In the genomic region with DNA sequence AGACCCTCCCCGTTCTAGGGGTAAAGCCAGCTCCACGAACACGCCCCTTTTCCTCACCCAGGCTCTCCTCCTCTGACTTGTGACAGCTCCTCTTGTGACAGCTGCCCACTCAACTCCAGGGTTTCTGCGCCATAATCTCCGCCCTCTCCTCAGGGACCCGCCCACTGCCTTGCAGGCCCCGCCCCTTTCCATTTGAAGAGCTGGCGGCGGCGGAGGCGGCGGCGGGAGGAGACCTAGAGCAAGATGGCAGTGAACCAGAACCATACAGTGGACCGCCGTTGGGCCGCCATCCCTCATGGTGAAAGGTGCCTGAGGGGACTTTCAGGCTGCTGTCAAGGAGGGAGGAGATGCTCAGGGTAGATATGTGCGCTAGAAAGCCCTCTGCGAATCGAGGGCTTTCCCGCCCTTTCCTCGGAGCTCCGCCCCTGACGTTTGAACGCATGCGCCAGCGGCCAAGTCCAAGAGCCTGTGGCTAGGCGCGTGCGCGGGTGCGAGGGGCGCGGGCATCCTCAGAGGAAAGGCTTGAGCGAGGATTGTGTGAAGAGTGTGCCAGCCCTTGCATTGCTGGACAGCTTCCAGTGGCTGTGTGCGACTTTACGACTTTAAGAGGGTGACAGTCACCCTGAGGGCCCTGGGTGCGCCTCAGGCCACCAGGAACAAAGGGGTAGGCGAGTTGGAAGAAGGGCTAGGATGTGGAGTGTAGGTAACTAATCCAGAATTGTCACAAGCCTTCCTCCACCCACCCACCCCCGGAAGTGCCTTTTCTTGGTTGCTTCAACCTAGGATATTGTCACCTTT, we compare ENCODE assay signal across 12 mouse cellular contexts. TPM values are rescaled to one million over a fixed set of nuclear protein-coding genes. Genes with fewer than 3 reads are reported as not detected.
DNase-seq lines count a peak whose midpoint lies in the region; ATAC-seq and TF ChIP-seq lines count a peak whose summit lies in the region.
"Had no signal": no experiment of that assay in that cellular context is flagged by ENCODE, and none has a peak within 500 bp of the region (broad histone marks: within the 10 kb centered on the region; RNA-seq: fewer than 3 reads in every experiment).

A gene (plus strand): TSS at position 191 of the 798 bp plus-strand sequence.

- H3K36me3 ChIP-seq in limb, embryonic 14.5 days (ENCODE audit: control insufficient read depth, insufficient read depth, low read length): no peaks in the 10 kb centered on the region
- H3K36me3 ChIP-seq in stomach, embryonic 14.5 days (ENCODE audit: control insufficient read depth, insufficient read depth, low read length): no peaks in the 10 kb centered on the region
- H3K36me3 ChIP-seq: stomach, embryonic 15.5 days had no signal

- H3K27me3 ChIP-seq in cerebellum, adult 2 months (ENCODE audit: control insufficient read depth, insufficient read depth, low read length): no peaks in the 10 kb centered on the region
- H3K27me3 ChIP-seq in limb, embryonic 14.5 days (ENCODE audit: control insufficient read depth, insufficient read depth, low read length): no peaks in the 10 kb centered on the region
- no peaks in the 10 kb centered on the region for H3K27me3 ChIP-seq in stomach, embryonic 14.5 days (ENCODE audit: control insufficient read depth, insufficient read depth, low read length)
- H3K27me3 ChIP-seq: stomach, embryonic 15.5 days had no signal

- WGBS in cerebellum, adult 2 months: 63% methylated on average over 39 of the region's 39 CpGs
- 56% methylated on average over 39 of the region's 39 CpGs for WGBS in limb, embryonic 14.5 days
- 53% methylated on average over 39 of the region's 39 CpGs for WGBS in stomach, embryonic 14.5 days

- no peak for TF ChIP-seq CTCF in cerebellum, adult 2 months (IDR thresholded peaks at IDR 0.05; ENCODE audit: borderline replicate concordance, insufficient read depth, low read depth, low read length)
- TF ChIP-seq CTCF in layer of hippocampus, adult 2 months (conservative IDR thresholded peaks at IDR 0.05): no peak

- H3K4me1 ChIP-seq in cerebellum, adult 2 months (ENCODE audit: control insufficient read depth, insufficient read depth, low read length): peaks cover 5% of the 10 kb centered on the region; the same call in 1 of the 2 replicates
- H3K4me1 ChIP-seq in limb, embryonic 14.5 days (ENCODE audit: control insufficient read depth, insufficient read depth, low read length): peaks cover 3% of the 10 kb centered on the region; the same call in 1 of the 2 replicates
- peaks cover 2% of the 10 kb centered on the region; the same call in 1 of the 2 replicates for H3K4me1 ChIP-seq in stomach, embryonic 14.5 days (ENCODE audit: control insufficient read depth, insufficient read depth, low read length)

- H3K9me3 ChIP-seq in limb, embryonic 14.5 days (ENCODE audit: control insufficient read depth, low read length): no peaks in the 10 kb centered on the region
- H3K9me3 ChIP-seq in stomach, embryonic 14.5 days (ENCODE audit: control insufficient read depth, low read depth, low read length): no peaks in the 10 kb centered on the region
- H3K9me3 ChIP-seq: forebrain, embryonic 13.5 days; stomach, embryonic 15.5 days had no signal

- no peak within 1 kb of the TSS for H3K4me3 ChIP-seq in cerebellum, adult 2 months (replicated peaks; ENCODE audit: insufficient read depth, low read depth, low read length)
- 0 out of 2 replicates have a peak within 1 kb of the TSS, but pooled peaks have one; percentile 3 for H3K4me3 ChIP-seq in layer of hippocampus, adult 2 months
- H3K4me3 ChIP-seq in limb, embryonic 14.5 days (replicated peaks; ENCODE audit: low read length): no peak within 1 kb of the TSS
- H3K4me3 ChIP-seq in stomach, embryonic 14.5 days (ENCODE audit: low read depth, low read length): no peak within 1 kb of the TSS
- H3K4me3 ChIP-seq: forebrain, embryonic 13.5 days; stomach, embryonic 15.5 days had no signal

- peak; percentile 30 to 34 for DNase-seq in cerebellum, postnatal 14 days
- no peak for DNase-seq in cerebellum, adult 2 months
- DNase-seq in layer of hippocampus, adult 2 months (ENCODE audit: low spot score in 2 of 2): no peak
- DNase-seq in layer of hippocampus, adult 18-20 months (ENCODE audit: low spot score in 2 of 2): no peak
- DNase-seq in limb, embryonic 14.5 days (ENCODE audit: low spot score): no peak
- no peak for DNase-seq in thymus, postnatal 4 days
- no peak for DNase-seq in ovary, postnatal 14 days (ENCODE audit: low spot score)

- no peak for TF ChIP-seq POLR2A in cerebellum, adult 2 months (IDR thresholded peaks at IDR 0.05; ENCODE audit: borderline replicate concordance, insufficient read depth, low read length)
- TF ChIP-seq POLR2A in limb, embryonic 14.5 days (IDR thresholded peaks at IDR 0.05; ENCODE audit: borderline replicate concordance, extremely low read depth, insufficient read depth, insufficient read length): no peak

- no peak for ATAC-seq in limb, embryonic 14.5 days (ENCODE audit: low FRiP score, low read depth)
- 0 out of 2 replicates have a peak, but pooled peaks have one; percentile 18 for ATAC-seq in stomach, embryonic 14.5 days (ENCODE audit: insufficient number of reproducible peaks, insufficient read depth, low FRiP score, low read depth)
- ATAC-seq: forebrain, embryonic 13.5 days had no signal

- 0 out of 2 replicates have a peak within 1 kb of the TSS, but pooled peaks have one; percentile 0 for H3K4me2 ChIP-seq in limb, embryonic 14.5 days (replicated peaks; ENCODE audit: low read depth, low read length, severe bottlenecking)
- no peak within 1 kb of the TSS; the same call in 1 of the 2 replicates for H3K4me2 ChIP-seq in stomach, embryonic 14.5 days (replicated peaks; ENCODE audit: low read depth, low read length)
- H3K4me2 ChIP-seq: forebrain, embryonic 13.5 days; stomach, embryonic 15.5 days had no signal

- H3K9ac ChIP-seq in limb, embryonic 14.5 days (ENCODE audit: low read depth, low read length, severe bottlenecking): no peak within 1 kb of the TSS
- H3K9ac ChIP-seq in stomach, embryonic 14.5 days (replicated peaks; ENCODE audit: low read depth, low read length): no peak within 1 kb of the TSS
- H3K9ac ChIP-seq: forebrain, embryonic 13.5 days; stomach, embryonic 15.5 days had no signal

- no peak within 1 kb of the TSS for H3K27ac ChIP-seq in cerebellum, adult 2 months (ENCODE audit: insufficient read depth, low read length)
- no peak within 1 kb of the TSS for H3K27ac ChIP-seq in layer of hippocampus, adult 2 months
- H3K27ac ChIP-seq in limb, embryonic 14.5 days (replicated peaks; ENCODE audit: low read depth, low read length): no peak within 1 kb of the TSS
- H3K27ac ChIP-seq in stomach, embryonic 14.5 days (ENCODE audit: low read length): no peak within 1 kb of the TSS
- H3K27ac ChIP-seq: forebrain, embryonic 13.5 days; stomach, embryonic 15.5 days had no signal

RNA-seq across cellular contexts. Expression of the gene that starts here (rescaled TPM):
- polyA plus RNA-seq in cerebellum, adult 2 months (2012; rRNA removed): not detected in 2 replicates
- not detected for total RNA-seq in layer of hippocampus, adult 2 months (2021)
- not detected for total RNA-seq in layer of hippocampus, adult 18-20 months (2021)
- polyA plus RNA-seq in limb, embryonic 14.5 days (2012; rRNA removed): 0.24 and 0.47 TPM in 2 replicates
- not detected in 2 replicates for polyA plus RNA-seq in limb, embryonic 14.5 days (2014; fragmentation: Nextera tagmentation; extraction: Ambion mirVana)
- polyA plus RNA-seq in stomach, embryonic 14.5 days (2014; fragmentation: Nextera tagmentation; extraction: Ambion mirVana): 0.18 and 0.29 TPM in 2 replicates
- total RNA-seq: left cerebral cortex, adult 18-20 months had no signal
- polyA plus RNA-seq: C2C12; forebrain, embryonic 13.5 days had no signal

Comparison
In these comparisons a context has a peak if more than half of its experiments do, and no peak if none do; other contexts are left out.
1. DNase-seq: peak in cerebellum, postnatal 14 days (2 of 2); none in cerebellum, adult 2 months (0 of 2), layer of hippocampus, adult 2 months (0 of 2), layer of hippocampus, adult 18-20 months (0 of 2), limb, embryonic 14.5 days (single experiment), thymus, postnatal 4 days (single experiment) and ovary, postnatal 14 days (single experiment).
2. Peak in ATAC-seq in stomach, embryonic 14.5 days; RNA of the gene not detected or under 1 TPM.